Mouse (Mus musculus): ENCODE measurements around the gene Ikbip. TPM values are rescaled to one million over a fixed set of nuclear protein-coding genes. Genes with fewer than 3 reads are reported as not detected.

The Ikbip gene
- 10 to 100 TPM; 11.8 to 14.3 TPM for polyA plus RNA-seq (2017; shearing (Covaris generic))

GRCm38 (mm10) chr10:91082550-91083392 is at the start of gene Ikbip, which contains the start of gene Apaf1:
TSS of gene Ikbip (plus strand) at chr10:91082940.
TSS of gene Apaf1 (minus strand) at chr10:91082770.

GRCm38 (mm10) chr10:91123828-91124822 is 41.4 kb downstream of the Ikbip start, which contains the start of gene Slc25a3:
TSS of gene Slc25a3 (minus strand) at chr10:91124059.

Other genes starting within 250 kb of the Ikbip start
- 10 to 100 TPM; 29.8 to 30.8 TPM for gene Apaf1, start 170 bp upstream of the Ikbip start, polyA plus RNA-seq (2017; shearing (Covaris generic))
- 100 to 1,000 TPM; 359 to 370 TPM for gene Slc25a3, start 41.1 kb downstream of the Ikbip start, polyA plus RNA-seq (2017; shearing (Covaris generic))
- 100 to 1,000 TPM; 194 to 200 TPM for gene Tmpo, start 98.4 kb downstream of the Ikbip start, polyA plus RNA-seq (2017; shearing (Covaris generic))

All from inflammation-experienced regulatory T-cells (primary cell).